Mouse (Mus musculus) gastrocnemius, adult 18-20 months (tissue): ENCODE results near the gene Islr. TPM values are rescaled to one million over a fixed set of nuclear protein-coding genes. Genes with fewer than 3 reads are reported as not detected.

ENCODE experiments used
- DNase-seq: peaks from one replicate; pipeline ENCODE4 v3.0.0; 2021; ENCODE audit warnings: low spot score
- total RNA-seq, 2 experiments: library from RNA; stranded (reverse); gene quantifications; 2 replicates each; pipeline ENCODE4 v1.2.3; 2021

The Islr gene
- total RNA-seq, 2 experiments from 2014 or later: 15.6 to 20.8 TPM

GRCm38 (mm10) chr9:58224356-58224755 is 20.2 kb upstream of the Islr start:
- no peak for DNase-seq

- DNase-seq: no peak
These were observed 16.3 kb upstream of the Islr start for GRCm38 (mm10) chr9:58220218-58220903.

DNA sequence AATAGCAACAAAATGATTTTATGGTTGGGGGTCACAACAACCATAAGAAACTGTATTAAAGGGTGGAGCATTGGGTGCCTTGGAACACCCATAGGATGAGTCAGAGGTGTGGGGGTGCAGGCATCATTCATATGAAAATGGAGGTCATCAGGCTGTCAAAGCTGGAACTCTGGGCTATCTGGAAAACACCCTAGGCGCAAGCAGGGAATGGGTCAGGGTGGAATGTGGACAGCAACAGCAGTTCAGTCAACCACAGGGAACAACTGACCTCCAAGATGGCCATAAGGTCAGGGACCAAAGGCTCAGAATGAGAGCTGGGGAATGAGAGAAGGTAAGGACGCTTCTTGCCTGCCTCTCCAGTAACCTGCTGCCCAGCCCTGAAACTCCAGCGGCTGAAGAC is 14.4 kb upstream of the Islr start:
- DNase-seq: no peak

DNA sequence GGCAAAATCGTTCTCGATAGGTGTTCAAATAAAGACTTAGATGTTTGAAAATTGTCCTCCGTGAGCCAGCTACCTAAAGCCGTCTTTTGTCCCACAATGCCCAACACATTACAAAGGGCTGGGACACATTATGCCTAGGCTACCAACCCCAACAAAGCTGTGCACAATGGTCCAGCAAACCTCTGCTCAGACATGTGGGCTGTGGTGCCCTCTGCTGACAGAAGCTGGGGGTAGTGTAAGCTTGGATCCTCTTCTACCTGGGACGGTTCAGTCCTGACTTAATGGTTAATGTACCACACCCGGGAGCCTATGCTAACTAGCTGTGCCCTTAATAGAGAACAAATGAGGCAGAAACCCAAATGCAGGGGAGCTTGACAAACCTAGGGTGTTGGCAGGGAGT is 12.3 kb upstream of the Islr start:
- DNase-seq: no peak

DNA sequence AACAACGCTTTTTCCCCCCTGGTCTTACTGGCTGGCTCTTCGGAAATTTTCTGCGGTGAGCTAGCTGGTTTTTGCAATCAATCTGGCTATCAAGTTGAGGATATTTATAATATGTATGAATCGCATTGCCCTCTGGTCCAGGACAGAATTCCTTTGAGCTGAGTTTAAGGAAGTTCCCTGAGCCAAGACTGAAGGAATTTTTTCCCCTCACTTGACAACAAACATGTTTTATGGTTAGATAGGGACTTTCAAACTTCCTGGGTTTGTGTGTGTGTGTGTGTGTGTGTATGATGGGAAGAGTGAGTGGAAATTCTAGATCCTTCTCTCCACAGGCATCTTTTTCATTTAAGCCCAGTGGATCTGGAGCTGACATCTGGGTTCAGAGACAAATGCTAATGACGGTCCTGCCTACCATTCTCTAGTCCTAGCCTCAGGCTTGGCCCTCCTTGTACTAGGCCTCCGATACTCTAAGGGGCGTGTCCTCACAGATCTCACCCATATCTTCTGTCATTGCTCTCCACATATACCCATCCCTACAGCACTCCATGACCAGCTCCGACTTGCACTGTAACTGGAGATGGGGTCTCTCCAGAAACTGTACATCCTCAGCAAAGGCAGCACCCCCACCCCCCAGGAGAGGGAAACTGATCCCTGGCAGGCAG is 10.5 kb upstream of the Islr start:
- no peak for DNase-seq

DNA sequence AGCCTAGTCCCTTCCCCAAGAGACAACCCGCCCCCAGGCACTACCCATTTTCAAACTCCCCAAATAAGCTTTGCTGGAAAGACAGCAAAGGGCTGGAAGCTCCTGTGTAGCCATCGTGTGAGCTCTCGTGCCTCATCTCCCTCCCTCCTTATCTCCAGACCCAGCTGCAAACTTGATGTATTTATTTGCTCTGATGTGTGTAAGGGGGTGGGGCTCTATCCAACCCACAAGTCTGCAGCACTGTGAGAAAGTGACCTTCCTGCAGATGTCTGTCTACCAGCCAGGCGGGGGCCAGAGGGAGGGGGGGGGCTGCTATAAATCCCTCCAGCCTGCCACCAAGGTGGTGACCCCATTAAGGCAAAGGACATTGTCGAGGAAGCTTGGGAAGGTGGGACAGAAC is 9.8 kb upstream of the Islr start:
- no peak for DNase-seq

DNA sequence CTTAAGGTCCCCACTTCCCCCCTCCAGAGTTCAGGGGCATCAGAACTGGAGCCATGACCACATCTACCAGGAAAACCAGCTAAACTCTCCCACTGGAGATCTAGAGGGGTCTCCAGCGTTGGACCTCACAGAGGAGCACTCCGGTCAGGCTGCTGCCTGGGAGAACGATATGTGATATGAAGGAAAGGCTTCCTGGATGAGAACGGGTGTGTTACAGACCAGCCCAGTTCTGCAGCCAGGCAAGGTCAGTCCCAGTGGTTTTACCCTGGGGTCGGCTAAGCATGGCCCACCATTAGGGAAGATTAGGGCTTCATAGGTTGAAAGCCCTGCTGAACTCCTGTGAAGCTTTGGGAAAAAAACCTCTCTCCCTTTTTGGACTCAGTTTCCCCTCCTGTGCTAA is 9.3 kb upstream of the Islr start:
- DNase-seq: no peak

DNA sequence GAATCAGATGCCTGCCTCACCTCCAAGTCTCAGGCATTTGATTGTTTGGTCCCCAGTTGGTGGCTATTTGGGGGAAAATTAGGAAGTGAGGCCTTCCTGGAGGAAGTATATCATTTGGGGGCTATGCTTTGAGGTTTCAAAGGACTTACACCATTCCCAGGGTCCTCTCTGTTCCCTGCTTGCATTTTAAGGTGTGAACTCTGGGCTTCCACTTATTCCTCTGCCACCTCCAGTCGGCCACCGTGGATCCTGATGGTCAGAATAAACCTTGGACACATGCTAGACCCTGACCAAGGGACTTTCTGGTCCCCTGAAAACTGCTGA is 6.2 kb upstream of the Islr start:
- DNase-seq: no peak

GRCm38 (mm10) chr9:58209462-58210303 is 5.6 kb upstream of the Islr start:
- DNase-seq: no peak

DNA sequence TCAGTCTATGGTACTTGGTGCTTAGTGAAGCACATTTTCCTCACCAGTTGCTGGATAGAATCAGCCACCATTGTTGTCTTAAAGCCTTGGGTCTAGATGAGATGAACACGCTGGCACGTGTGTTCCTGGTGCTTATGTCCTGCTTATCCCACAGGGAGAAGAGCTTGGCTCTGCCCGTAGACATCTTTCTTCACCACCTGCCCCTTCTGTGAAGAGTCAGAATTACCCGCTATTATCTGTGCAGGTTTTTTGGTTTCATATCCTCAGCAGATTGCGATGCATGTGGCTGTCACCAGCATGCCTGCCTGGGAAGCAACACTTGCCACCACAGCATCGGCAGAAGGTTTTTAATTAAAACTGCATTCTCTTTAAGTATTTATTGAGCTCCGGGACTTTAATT is 1.9 kb upstream of the Islr start:
- DNase-seq: no peak

GRCm38 (mm10) chr9:58204448-58205000 is 418 bp upstream of the Islr start:
- DNase-seq: peak; percentile 95

- no peak for DNase-seq
These were observed 1.2 kb downstream of the Islr start for GRCm38 (mm10) chr9:58202676-58203453.

GRCm38 (mm10) chr9:58201861-58202549 is 2.1 kb downstream of the Islr start:
- no peak for DNase-seq

- no peak for DNase-seq
These were observed 2.8 kb downstream of the Islr start for GRCm38 (mm10) chr9:58201091-58201842.

- DNase-seq: no peak
These were observed 3.6 kb downstream of the Islr start for GRCm38 (mm10) chr9:58200270-58201090.

DNA sequence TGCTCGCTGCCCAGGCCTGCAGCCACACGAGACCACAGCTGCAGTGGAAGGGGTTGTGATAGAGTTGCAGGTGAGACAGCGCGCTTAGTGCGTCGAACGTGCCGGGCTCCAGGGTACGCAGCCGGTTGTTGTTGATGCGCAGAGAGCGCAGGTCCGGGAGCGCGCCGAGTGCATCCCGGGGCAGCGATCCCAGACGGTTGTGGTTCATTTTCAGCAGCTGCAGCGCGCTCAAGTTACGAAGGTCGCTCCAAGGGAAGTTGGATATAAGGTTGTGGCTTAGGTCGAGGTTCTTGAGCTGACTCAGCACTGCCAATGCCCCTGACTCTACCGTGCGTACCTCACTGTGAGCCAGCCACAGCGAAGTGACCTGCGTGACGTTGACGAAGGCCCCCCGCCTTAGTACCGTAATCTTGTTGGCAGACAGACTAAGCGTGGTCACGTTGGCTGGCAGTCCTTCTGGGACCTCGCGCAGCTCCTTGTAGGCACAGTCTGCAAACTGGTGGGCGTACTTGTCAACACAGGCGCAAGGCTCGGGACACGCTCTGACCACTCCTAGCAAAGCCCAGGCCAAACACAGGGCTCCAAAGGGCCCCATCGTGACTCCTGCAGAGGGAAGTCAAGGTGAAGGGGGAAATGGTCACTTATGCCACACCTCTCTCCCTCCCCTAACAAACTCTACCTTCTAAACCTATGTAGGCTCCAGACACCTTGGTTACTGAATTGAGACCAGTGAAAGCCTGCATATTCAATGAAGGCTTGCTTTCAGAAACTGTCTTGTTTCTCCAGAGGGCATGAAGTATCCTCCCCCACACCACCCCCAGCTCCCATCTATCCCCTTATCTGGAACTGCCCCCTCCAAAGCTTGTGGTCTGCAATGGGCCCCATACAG is 4.5 kb downstream of the Islr start:
- DNase-seq: no peak

DNA sequence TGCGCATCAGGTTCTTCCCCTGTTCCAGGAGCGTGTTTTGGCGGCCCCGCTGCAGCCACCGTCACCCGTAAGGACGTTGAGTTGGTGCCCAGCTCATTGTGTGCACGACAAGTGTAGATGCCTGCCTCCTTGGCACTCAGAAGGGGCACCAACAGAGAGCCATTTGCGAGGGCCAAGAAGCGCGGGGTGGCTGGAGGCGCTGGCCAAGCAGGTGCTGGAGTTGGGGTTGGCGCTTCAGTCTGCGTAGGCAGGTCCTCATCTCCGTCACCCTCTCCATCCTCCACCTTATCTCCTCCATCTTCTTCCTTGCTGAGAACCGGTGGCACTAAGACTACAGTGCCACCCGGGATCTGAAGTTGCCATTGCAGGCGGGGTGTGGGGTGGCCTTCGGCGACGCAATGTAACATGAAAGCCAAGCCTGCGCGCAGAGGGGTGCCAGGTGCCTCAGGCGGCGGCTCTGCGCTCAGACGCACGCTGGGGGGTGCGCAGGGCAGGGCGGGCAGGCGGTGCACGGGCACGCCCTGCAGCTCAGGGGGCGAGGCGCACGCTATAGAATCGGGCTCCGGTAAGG is 5.2 kb downstream of the Islr start:
- DNase-seq: no peak
